Mouse (Mus musculus) megakaryocyte, embryonic 14.5 days (primary cell): ENCODE results near the gene Cryaa.

Experiments
- FLI1 ChIP-seq: IDR thresholded peaks from 2 replicates; pipeline ENCODE4 v1.6.1; 2012; ENCODE audit warnings: low read length, inconsistent platforms, mixed read lengths
- GATA1 ChIP-seq: IDR thresholded peaks from 3 replicates; pipeline ENCODE4 v1.6.1; 2012; ENCODE audit warnings: mixed read lengths, low read length, inconsistent platforms, borderline replicate concordance

GRCm38 (mm10) chr17:31627961-31628360, 49.6 kb upstream of the Cryaa start:
- no peak for TF ChIP-seq FLI1
- TF ChIP-seq GATA1: no peak
